18 mouse cellular contexts compared by ENCODE assay signal in genomic region chr19:3753738-3754137, GRCm38 (mm10). TPM values are rescaled to one million over a fixed set of nuclear protein-coding genes. Genes with fewer than 3 reads are reported as not detected.
A peak's percentile ranks its signal among the peaks of the same experiment; 100 is the strongest.
DNase-seq lines count a peak whose midpoint lies in the region; ATAC-seq lines count a peak whose summit lies in the region.
"Had no signal": no experiment of that assay in that cellular context is flagged by ENCODE, and none has a peak within 500 bp of the region (broad histone marks: within the 10 kb centered on the region; RNA-seq: fewer than 3 reads in every experiment).

No protein-coding gene starts in this region.

- no peak for ATAC-seq in midbrain, embryonic 11.5 days (ENCODE audit: low FRiP score)
- no peak for ATAC-seq in midbrain, embryonic 16.5 days
- peak; percentile 54; the same call in 1 of the 2 replicates for ATAC-seq in common myeloid progenitor, adult 5-6 weeks (replicated peaks; ENCODE audit: low read depth, poor library complexity, severe bottlenecking)
- ATAC-seq in megakaryocyte progenitor cell, adult 5-6 weeks (replicated peaks; ENCODE audit: poor library complexity), result peak; percentile 54; the same call in 1 of the 2 replicates
- no peak for ATAC-seq in hindbrain, embryonic 11.5 days (ENCODE audit: low FRiP score)
- no peak for ATAC-seq in liver, embryonic 11.5 days (replicated peaks; ENCODE audit: low FRiP score)
- ATAC-seq: forebrain, embryonic 15.5 days had no signal

- H3K9ac ChIP-seq in midbrain, embryonic 11.5 days (ENCODE audit: low read length), result no peak overlapping the region
- no peak overlapping the region for H3K9ac ChIP-seq in midbrain, embryonic 16.5 days (ENCODE audit: low read depth, low read length)
- no peak overlapping the region for H3K9ac ChIP-seq in hindbrain, embryonic 11.5 days (ENCODE audit: low read depth, low read length)
- H3K9ac ChIP-seq in liver, embryonic 11.5 days (ENCODE audit: low read depth, low read length), result no peak overlapping the region
- H3K9ac ChIP-seq: forebrain, embryonic 15.5 days; heart, embryonic 12.5 days; hindbrain, embryonic 15.5 days had no signal

- no peak overlapping the region for H3K4me3 ChIP-seq in midbrain, embryonic 11.5 days (ENCODE audit: low read depth, low read length)
- H3K4me3 ChIP-seq in midbrain, embryonic 16.5 days (ENCODE audit: low read depth, low read length), result no peak overlapping the region
- no peak overlapping the region for H3K4me3 ChIP-seq in hindbrain, embryonic 11.5 days (ENCODE audit: low read depth, low read length)
- H3K4me3 ChIP-seq in liver, embryonic 11.5 days (ENCODE audit: low read depth, low read length), result no peak overlapping the region
- H3K4me3 ChIP-seq: erythroblast, embryonic 14.5 days; forebrain, embryonic 10.5 days; forebrain, embryonic 15.5 days; heart, embryonic 12.5 days; hindbrain, embryonic 10.5 days; hindbrain, embryonic 15.5 days had no signal

- H3K27me3 ChIP-seq in midbrain, embryonic 11.5 days (ENCODE audit: control insufficient read depth, insufficient read depth, low read length), result no peaks in the 10 kb centered on the region
- H3K27me3 ChIP-seq in midbrain, embryonic 16.5 days (ENCODE audit: control insufficient read depth, insufficient read depth, low read depth, low read length), result no peaks in the 10 kb centered on the region
- H3K27me3 ChIP-seq in hindbrain, embryonic 11.5 days (ENCODE audit: control insufficient read depth, insufficient read depth, low read length), result no peaks in the 10 kb centered on the region
- H3K27me3 ChIP-seq in liver, embryonic 11.5 days (replicated peaks; ENCODE audit: control insufficient read depth, insufficient read depth, low read length), result no peaks in the 10 kb centered on the region
- H3K27me3 ChIP-seq: CH12.LX; forebrain, embryonic 15.5 days; heart, embryonic 12.5 days; hindbrain, embryonic 15.5 days had no signal

- no peak overlapping the region for H3K27ac ChIP-seq in midbrain, embryonic 11.5 days (ENCODE audit: low read depth, low read length)
- no peak overlapping the region for H3K27ac ChIP-seq in midbrain, embryonic 16.5 days (ENCODE audit: low read length)
- H3K27ac ChIP-seq in hindbrain, embryonic 11.5 days (ENCODE audit: low read depth, low read length), result no peak overlapping the region
- no peak overlapping the region for H3K27ac ChIP-seq in liver, embryonic 11.5 days (ENCODE audit: low read depth, low read length)
- H3K27ac ChIP-seq: forebrain, embryonic 10.5 days; forebrain, embryonic 15.5 days; hindbrain, embryonic 10.5 days; hindbrain, embryonic 15.5 days had no signal

- H3K4me1 ChIP-seq in midbrain, embryonic 11.5 days (ENCODE audit: control insufficient read depth, insufficient read depth, low read length), result no peaks in the 10 kb centered on the region
- H3K4me1 ChIP-seq in midbrain, embryonic 16.5 days (ENCODE audit: control insufficient read depth, insufficient read depth, low read length), result no peaks in the 10 kb centered on the region
- no peaks in the 10 kb centered on the region for H3K4me1 ChIP-seq in hindbrain, embryonic 11.5 days (replicated peaks; ENCODE audit: control insufficient read depth, insufficient read depth, low read length)
- H3K4me1 ChIP-seq in liver, embryonic 11.5 days (replicated peaks; ENCODE audit: control insufficient read depth, insufficient read depth, low read length), result no peaks in the 10 kb centered on the region
- H3K4me1 ChIP-seq: forebrain, embryonic 10.5 days; forebrain, embryonic 15.5 days; heart, embryonic 12.5 days; hindbrain, embryonic 10.5 days; hindbrain, embryonic 15.5 days had no signal

- no peaks in the 10 kb centered on the region for H3K36me3 ChIP-seq in midbrain, embryonic 11.5 days (ENCODE audit: control insufficient read depth, insufficient read depth, low read length)
- no peaks in the 10 kb centered on the region for H3K36me3 ChIP-seq in midbrain, embryonic 16.5 days (ENCODE audit: control insufficient read depth, insufficient read depth, low read length)
- no peaks in the 10 kb centered on the region for H3K36me3 ChIP-seq in hindbrain, embryonic 11.5 days (ENCODE audit: control insufficient read depth, insufficient read depth, low read length)
- H3K36me3 ChIP-seq in liver, embryonic 11.5 days (ENCODE audit: control insufficient read depth, insufficient read depth, low read length), result no peaks in the 10 kb centered on the region
- H3K36me3 ChIP-seq: forebrain, embryonic 10.5 days; forebrain, embryonic 15.5 days; heart, embryonic 12.5 days; hindbrain, embryonic 10.5 days; hindbrain, embryonic 15.5 days had no signal

- DNase-seq in midbrain, embryonic 11.5 days (ENCODE audit: low spot score, missing footprints), result peak; percentile 54
- no peak for DNase-seq in hindbrain, embryonic 11.5 days (ENCODE audit: low spot score)
- no peak for DNase-seq in liver, embryonic 11.5 days (ENCODE audit: low spot score)
- DNase-seq in T-cell, adult 2 months (ENCODE audit: low spot score), result no peak
- DNase-seq: adrenal gland, postnatal 10 days; cerebellum, adult 11 months; cerebellum, adult 8-10 months; gastrocnemius, postnatal 10 days had no signal

- H3K9me3 ChIP-seq in midbrain, embryonic 11.5 days (ENCODE audit: control insufficient read depth, low read length), result no peaks in the 10 kb centered on the region
- no peaks in the 10 kb centered on the region for H3K9me3 ChIP-seq in midbrain, embryonic 16.5 days (replicated peaks; ENCODE audit: control insufficient read depth, low read length, poor library complexity, severe bottlenecking)
- H3K9me3 ChIP-seq in hindbrain, embryonic 11.5 days (ENCODE audit: control insufficient read depth, low read length), result no peaks in the 10 kb centered on the region
- no peaks in the 10 kb centered on the region for H3K9me3 ChIP-seq in liver, embryonic 11.5 days (ENCODE audit: control insufficient read depth, low read length)
- H3K9me3 ChIP-seq: forebrain, embryonic 10.5 days; forebrain, embryonic 15.5 days; hindbrain, embryonic 10.5 days; hindbrain, embryonic 15.5 days had no signal

- no peak overlapping the region for H3K4me2 ChIP-seq in midbrain, embryonic 11.5 days
- H3K4me2 ChIP-seq in midbrain, embryonic 16.5 days (ENCODE audit: low read length), result no peak overlapping the region
- H3K4me2 ChIP-seq in hindbrain, embryonic 11.5 days (replicated peaks; ENCODE audit: low read depth, low read length), result no peak overlapping the region
- H3K4me2 ChIP-seq in liver, embryonic 11.5 days, result no peak overlapping the region
- H3K4me2 ChIP-seq: forebrain, embryonic 15.5 days; heart, embryonic 12.5 days; hindbrain, embryonic 15.5 days had no signal

- WGBS in midbrain, embryonic 11.5 days, result 61% methylated on average over 8 of the region's 8 CpGs
- WGBS in midbrain, embryonic 16.5 days, result 62% methylated on average over 8 of the region's 8 CpGs
- whole genome bisulfite sequencing in hindbrain, embryonic 11.5 days, result 61% methylated on average over 8 of the region's 8 CpGs
- WGBS in liver, embryonic 11.5 days, result 33% methylated on average over 8 of the region's 8 CpGs

RNA-seq across cellular contexts. Expression of gene Kmt5b, which starts 13.5 kb away (rescaled TPM):
- polyA plus RNA-seq in midbrain, embryonic 11.5 days (2014; fragmentation: Nextera tagmentation; extraction: Ambion mirVana), result 40.3 and 45.1 TPM in 2 replicates
- polyA plus RNA-seq in midbrain, embryonic 16.5 days (2015; fragmentation: Nextera tagmentation; extraction: Ambion mirVana), result 50.3 and 59.6 TPM in 2 replicates
- 36.5 and 51.6 TPM in 2 replicates for total RNA-seq in common myeloid progenitor, adult 5-6 weeks (2017)
- 20.1 and 21.9 TPM in 2 replicates for total RNA-seq in megakaryocyte progenitor cell, adult 5-6 weeks (2015)
- 29.5 and 42.7 TPM in 2 replicates for total RNA-seq in megakaryocyte progenitor cell, adult 5-6 weeks (2017)
- 43.9 and 52.7 TPM in 2 replicates for polyA plus RNA-seq in hindbrain, embryonic 11.5 days (2014; fragmentation: Nextera tagmentation; extraction: Ambion mirVana)
- 17.8 and 17.9 TPM in 2 replicates for polyA plus RNA-seq in liver, embryonic 11.5 days (2014; fragmentation: Nextera tagmentation; extraction: Ambion mirVana)

RNA-seq across cellular contexts. Expression of gene 1810055G02Rik, which starts 45.6 kb away (rescaled TPM):
- 34.6 and 38.9 TPM in 2 replicates for polyA plus RNA-seq in midbrain, embryonic 11.5 days (2014; fragmentation: Nextera tagmentation; extraction: Ambion mirVana)
- polyA plus RNA-seq in midbrain, embryonic 16.5 days (2015; fragmentation: Nextera tagmentation; extraction: Ambion mirVana), result 33.3 and 33.4 TPM in 2 replicates
- total RNA-seq in common myeloid progenitor, adult 5-6 weeks (2017), result 1.2 and 4.7 TPM in 2 replicates
- total RNA-seq in megakaryocyte progenitor cell, adult 5-6 weeks (2015), result 12.5 and 12.8 TPM in 2 replicates
- total RNA-seq in megakaryocyte progenitor cell, adult 5-6 weeks (2017), result 6.0 and 7.1 TPM in 2 replicates
- polyA plus RNA-seq in hindbrain, embryonic 11.5 days (2014; fragmentation: Nextera tagmentation; extraction: Ambion mirVana), result 39.4 and 41.8 TPM in 2 replicates
- 27.9 and 31.3 TPM in 2 replicates for polyA plus RNA-seq in liver, embryonic 11.5 days (2014; fragmentation: Nextera tagmentation; extraction: Ambion mirVana)

Comparison
In these comparisons a context has a peak if more than half of its experiments do, and no peak if none do; other contexts are left out.
1. ATAC-seq: peak in common myeloid progenitor, adult 5-6 weeks (single experiment) and megakaryocyte progenitor cell, adult 5-6 weeks (single experiment); none in midbrain, embryonic 11.5 days (single experiment), midbrain, embryonic 16.5 days (single experiment), hindbrain, embryonic 11.5 days (single experiment) and liver, embryonic 11.5 days (single experiment).